Mouse (Mus musculus) liver, embryonic 11.5 days (tissue): ENCODE results near the gene Kpna2. TPM values are rescaled to one million over a fixed set of nuclear protein-coding genes. Genes with fewer than 3 reads are reported as not detected.

ENCODE experiments used
- ATAC-seq: fragments of 200-750 bp; cut with Nextera tagmentation; replicated peaks from 2 replicates; pipeline ENCODE4 v1.8.0; 2017; ENCODE audit warnings: moderate number of reproducible peaks, mild to moderate bottlenecking, moderate TSS enrichment, moderate library complexity; ENCODE audit not compliant: low FRiP score
- DNase-seq: peaks from one replicate; pipeline ENCODE4 v3.0.0-alpha.2; 2017; ENCODE audit warnings: low spot score
- H3K27ac ChIP-seq: fragments of 300-500 bp; sonication (generic); 2 replicates; pipeline ENCODE4 v1.5.1; 2014; ENCODE audit warnings: mild to moderate bottlenecking, low read depth, low read length, control low read depth
- H3K27me3 ChIP-seq: fragments of 300-500 bp; sonication (generic); replicated peaks from 2 replicates; pipeline ENCODE4 v1.6.1; 2014; ENCODE audit warnings: low read length, mixed read lengths; ENCODE audit not compliant: control insufficient read depth, insufficient read depth
- H3K36me3 ChIP-seq: fragments of 300-500 bp; sonication (generic); 2 replicates; pipeline ENCODE4 v1.6.1; 2014; ENCODE audit warnings: mild to moderate bottlenecking, low read length, moderate library complexity, mixed read lengths; ENCODE audit not compliant: control insufficient read depth, insufficient read depth
- H3K4me1 ChIP-seq: fragments of 300-500 bp; sonication (generic); replicated peaks from 2 replicates; pipeline ENCODE4 v1.6.1; 2014; ENCODE audit warnings: low read length, mixed read lengths; ENCODE audit not compliant: control insufficient read depth, insufficient read depth
- H3K4me2 ChIP-seq: fragments of 300-500 bp; sonication (generic); 2 replicates; pipeline ENCODE4 v1.6.1; 2014; ENCODE audit warnings: mild to moderate bottlenecking, control low read depth, moderate library complexity
- H3K4me3 ChIP-seq: fragments of 300-500 bp; sonication (generic); 2 replicates; pipeline ENCODE4 v1.5.1; 2014; ENCODE audit warnings: low read depth, low read length, control low read depth
- H3K9ac ChIP-seq: fragments of 300-500 bp; sonication (generic); 2 replicates; pipeline ENCODE4 v1.6.1; 2014; ENCODE audit warnings: low read depth, low read length, control low read depth
- H3K9me3 ChIP-seq: fragments of 300-500 bp; sonication (generic); 2 replicates; pipeline ENCODE4 v1.6.1; 2016; ENCODE audit warnings: low read length, inconsistent platforms, mixed read lengths; ENCODE audit not compliant: control insufficient read depth
- WGBS: fragments of 180-500 bp; shearing (Covaris S2); extraction: QIAGEN DNeasy Blood & Tissue Kit; methylation state at CpG from one replicate; pipeline ENCODE4 v1.1.7; 2014; 5-methylcytosine and 5-hydroxymethylcytosine counted together
- polyA plus RNA-seq: library from polyadenylated mRNA; unstranded; fragments of >200 nt; fragmentation: Nextera tagmentation; extraction: Ambion mirVana; gene quantifications from 2 replicates; pipeline ENCODE4 v1.2.1, GENCODE M21; 2014

Gene Kpna2
- 448 and 517 TPM in 2 replicates for polyA plus RNA-seq

DNA sequence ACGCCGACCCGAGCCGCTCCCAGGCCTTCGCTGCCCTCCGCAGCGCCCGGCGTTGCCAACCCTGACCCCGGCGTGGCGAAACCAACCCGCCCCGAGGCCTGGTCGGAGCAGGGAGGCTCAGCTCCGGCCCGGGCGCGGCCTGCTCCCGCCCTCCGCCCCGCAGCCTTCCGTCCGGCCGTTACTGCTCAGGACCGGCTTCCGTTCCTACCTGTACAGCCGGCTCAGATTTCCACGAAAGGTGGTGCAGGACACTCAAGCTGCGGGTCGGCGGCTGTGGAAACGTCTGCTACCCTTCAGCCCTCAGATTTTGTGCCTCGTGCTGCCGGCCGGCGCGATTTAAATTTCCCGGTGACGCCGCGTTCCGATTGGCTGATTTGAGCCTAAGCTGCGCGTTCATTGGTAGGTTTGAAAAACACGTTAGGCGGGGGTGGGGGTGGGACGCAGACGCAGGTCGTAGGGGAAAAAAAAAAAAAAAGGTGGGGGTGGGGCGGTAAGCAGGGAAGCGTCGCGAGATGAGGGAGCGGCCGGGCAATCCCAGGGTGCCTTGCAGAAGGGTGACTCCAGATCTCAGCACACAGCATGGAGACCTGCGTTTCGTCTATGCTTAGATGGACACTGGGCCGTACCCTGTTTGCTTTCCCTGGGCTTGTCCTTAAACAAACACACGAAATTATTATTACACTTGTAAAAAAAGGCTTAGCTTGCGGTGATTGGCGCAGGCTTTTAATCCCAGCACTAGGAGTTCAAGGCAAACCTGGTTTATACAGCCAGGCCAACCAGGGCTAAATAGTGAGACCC, at the start of gene Kpna2:
Gene Kpna2, minus strand, starts transcription at position 391 of the 798 bp plus-strand sequence.
- WGBS, result under 1% methylated on average over 62 of the region's 62 CpGs

DNA sequence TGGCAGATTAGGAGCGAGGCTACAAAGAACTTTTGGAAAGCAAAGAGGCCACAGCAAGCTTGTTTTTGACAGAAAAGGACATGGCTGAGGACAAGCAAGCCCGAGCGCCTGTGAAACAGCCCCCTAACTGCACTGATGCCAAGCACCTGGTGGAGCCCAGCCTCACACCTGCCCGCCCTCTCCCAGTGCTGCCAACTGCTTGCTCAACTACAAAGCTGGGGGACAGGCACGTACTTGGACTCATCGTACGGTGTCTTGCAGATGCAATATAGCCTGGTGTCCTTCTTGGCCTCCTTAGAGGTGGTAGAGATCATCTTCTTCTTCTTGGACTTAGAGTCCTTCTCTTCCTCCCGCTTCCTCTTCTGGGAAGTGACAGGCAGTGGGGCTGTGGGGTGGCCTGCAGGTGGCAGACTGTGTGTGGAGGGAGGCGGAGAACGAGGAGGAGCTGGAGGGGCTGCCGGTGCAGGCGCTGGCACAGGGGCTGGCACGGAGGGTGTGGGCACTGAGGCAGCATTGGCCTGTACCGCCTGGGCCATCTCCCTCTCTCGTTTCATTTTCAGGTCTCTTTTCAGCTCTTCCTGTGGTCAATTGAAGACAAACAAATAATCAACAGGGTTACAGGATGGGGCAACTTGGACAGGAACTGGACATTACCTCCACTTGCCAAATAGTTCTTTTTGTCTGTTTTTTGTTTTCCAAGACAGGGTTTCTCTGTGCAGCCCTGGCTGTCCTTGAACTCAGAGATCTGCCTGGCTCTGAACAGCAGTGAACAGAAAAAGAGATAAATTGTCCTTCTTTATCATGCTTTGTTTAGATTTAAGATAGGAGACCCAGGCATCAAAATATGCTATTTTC, 47.7 kb upstream of the Kpna2 start:
- Histone ChIP-seq H3K36me3 (peaks cover 28% of the 10 kb centered on the region), H3K27me3 (no peaks in the 10 kb centered on the region), H3K4me1 (peaks cover 5% of the 10 kb centered on the region), H3K4me2 (no peak overlapping the region), H3K9me3 (no peaks in the 10 kb centered on the region), H3K4me3 (no peak overlapping the region), H3K9ac (no peak overlapping the region), H3K27ac (no peak overlapping the region)
- 90% methylated on average over 15 of the region's 15 CpGs for whole genome bisulfite sequencing
- ATAC-seq, result no peak
- DNase-seq, result no peak

More for the DNA sequence above, at the start of gene Kpna2:
- Histone ChIP-seq H3K4me3 (peak within 1 kb of the TSS; percentile 92), H3K27me3 (no peaks in the 10 kb centered on the region), H3K9ac (peak within 1 kb of the TSS; percentile 99), H3K27ac (peak within 1 kb of the TSS; percentile 88), H3K4me1 (peaks cover 18% of the 10 kb centered on the region), H3K9me3 (no peaks in the 10 kb centered on the region), H3K4me2 (peak within 1 kb of the TSS; percentile 68), H3K36me3 (peaks cover 19% of the 10 kb centered on the region)
- ATAC-seq, result peak; percentile 88
- DNase-seq, result peak; percentile 92

DNA sequence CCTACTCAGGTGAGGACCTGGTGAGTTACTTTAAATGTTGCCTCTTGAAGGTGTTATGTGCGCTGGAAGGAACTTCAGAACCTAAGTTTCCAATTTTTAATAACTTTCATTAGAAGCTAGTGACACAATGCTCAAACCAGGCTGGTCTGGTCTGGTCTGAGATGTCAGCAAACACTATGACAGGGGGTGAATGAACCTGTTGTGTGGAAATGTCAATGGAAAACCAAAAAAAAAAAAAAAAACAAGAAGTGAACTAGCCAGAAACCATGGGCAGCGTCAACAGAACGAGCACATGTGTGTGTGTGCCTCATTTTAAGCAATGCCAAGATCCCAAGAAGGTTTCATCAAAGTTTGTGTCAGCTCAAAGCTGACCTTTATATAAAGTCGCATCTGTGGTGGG, 46.2 kb upstream of the Kpna2 start:
- no peak for ATAC-seq

DNA sequence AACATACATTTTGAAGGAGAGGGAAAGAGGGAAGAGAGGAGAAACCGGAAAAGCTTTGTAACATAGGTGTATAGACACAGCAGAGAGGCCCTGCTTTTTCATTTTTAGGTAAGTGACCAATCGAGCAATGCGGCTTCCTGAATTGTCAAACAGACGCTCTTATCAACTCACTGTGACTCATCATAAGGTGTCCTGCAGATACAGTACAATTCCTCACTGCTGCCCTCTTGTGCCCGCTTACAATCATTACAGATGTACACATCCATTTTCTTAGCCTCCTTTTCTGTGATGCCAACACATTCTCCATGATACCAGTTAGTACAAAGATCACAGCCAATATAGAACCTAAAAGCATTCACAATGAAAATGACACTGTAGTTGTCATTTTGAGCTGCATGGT, 45.0 kb upstream of the Kpna2 start:
- H3K36me3 ChIP-seq, result peaks cover 35% of the 10 kb centered on the region
- WGBS, result 27% methylated on average over 5 of the region's 5 CpGs
- H3K27me3 ChIP-seq, result no peaks in the 10 kb centered on the region
- ATAC-seq (peak; percentile 82), DNase-seq (no peak)
- peak overlapping the region; percentile 8 for H3K4me2 ChIP-seq
- no peak overlapping the region for H3K4me3 ChIP-seq
- peak overlapping the region; percentile 49; the same call in 1 of the 2 replicates for H3K27ac ChIP-seq
- no peak overlapping the region for H3K9ac ChIP-seq
- no peaks in the 10 kb centered on the region for H3K9me3 ChIP-seq
- peaks cover 5% of the 10 kb centered on the region for H3K4me1 ChIP-seq

More for the DNA sequence above, 46.2 kb upstream of the Kpna2 start:
- peaks cover 5% of the 10 kb centered on the region for H3K4me1 ChIP-seq
- no peaks in the 10 kb centered on the region for H3K9me3 ChIP-seq
- H3K27me3 ChIP-seq, result no peaks in the 10 kb centered on the region
- H3K9ac ChIP-seq, result no peak overlapping the region
- peaks cover 35% of the 10 kb centered on the region for H3K36me3 ChIP-seq
- H3K27ac ChIP-seq, result no peak overlapping the region
- no peak overlapping the region for H3K4me2 ChIP-seq
- no peak for DNase-seq
- 88% methylated on average over 4 of the region's 4 CpGs for WGBS
- no peak overlapping the region for H3K4me3 ChIP-seq

DNA sequence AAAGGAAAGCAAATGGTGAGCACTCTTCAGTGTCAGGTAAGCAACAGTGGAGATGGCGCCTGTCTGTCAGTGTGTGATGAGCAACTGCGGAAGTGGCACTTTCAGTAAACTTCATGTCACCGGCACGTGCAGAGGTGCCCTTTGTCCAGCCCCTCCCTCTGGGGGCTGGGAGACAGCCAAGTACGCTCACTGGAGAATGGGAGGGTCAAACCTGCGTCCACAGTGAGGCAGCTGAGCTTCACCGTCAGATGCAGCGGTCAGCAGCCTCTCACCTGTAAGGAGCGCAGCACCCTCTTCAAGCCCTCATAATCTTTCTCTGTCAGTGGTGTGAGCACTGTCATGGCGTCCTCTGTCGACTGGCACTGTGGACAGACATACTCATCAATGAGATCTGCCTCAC, 44.0 kb upstream of the Kpna2 start:
- no peak overlapping the region for H3K27ac ChIP-seq
- H3K27me3 ChIP-seq, result no peaks in the 10 kb centered on the region
- no peak for DNase-seq
- H3K36me3 ChIP-seq, result peaks cover 35% of the 10 kb centered on the region
- WGBS, result 89% methylated on average over 11 of the region's 11 CpGs
- peaks cover 5% of the 10 kb centered on the region for H3K4me1 ChIP-seq
- no peak overlapping the region for H3K9ac ChIP-seq
- H3K4me2 ChIP-seq, result no peak overlapping the region
- no peak overlapping the region for H3K4me3 ChIP-seq
- no peak for ATAC-seq
- no peaks in the 10 kb centered on the region for H3K9me3 ChIP-seq

DNA sequence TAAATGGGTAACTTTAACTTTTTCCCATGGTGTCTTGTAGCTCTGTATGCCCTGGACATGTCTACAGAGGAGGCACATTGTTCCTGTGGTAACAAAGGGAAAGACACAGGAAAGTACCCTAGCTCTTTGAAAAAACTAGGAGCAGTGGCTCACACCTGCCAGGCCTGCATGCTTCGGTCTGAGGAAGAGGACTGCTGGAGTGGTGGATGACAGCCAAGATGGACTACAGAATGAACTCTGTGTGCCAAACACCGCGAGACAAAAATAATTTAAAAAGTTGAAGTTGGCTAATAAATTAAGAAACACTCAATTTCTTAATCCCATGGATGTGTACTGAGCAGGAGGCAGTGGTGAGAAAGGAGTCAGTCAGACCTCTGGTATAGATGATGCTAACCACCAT, 42.1 kb upstream of the Kpna2 start:
- WGBS, result 98% methylated on average over 3 of the region's 3 CpGs
- H3K27ac ChIP-seq, result no peak overlapping the region
- H3K4me3 ChIP-seq, result no peak overlapping the region
- no peaks in the 10 kb centered on the region for H3K9me3 ChIP-seq
- peaks cover 27% of the 10 kb centered on the region for H3K36me3 ChIP-seq
- ATAC-seq (no peak), DNase-seq (no peak)
- no peaks in the 10 kb centered on the region for H3K27me3 ChIP-seq
- H3K4me2 ChIP-seq, result no peak overlapping the region
- H3K9ac ChIP-seq, result no peak overlapping the region
- H3K4me1 ChIP-seq, result peaks cover 5% of the 10 kb centered on the region

DNA sequence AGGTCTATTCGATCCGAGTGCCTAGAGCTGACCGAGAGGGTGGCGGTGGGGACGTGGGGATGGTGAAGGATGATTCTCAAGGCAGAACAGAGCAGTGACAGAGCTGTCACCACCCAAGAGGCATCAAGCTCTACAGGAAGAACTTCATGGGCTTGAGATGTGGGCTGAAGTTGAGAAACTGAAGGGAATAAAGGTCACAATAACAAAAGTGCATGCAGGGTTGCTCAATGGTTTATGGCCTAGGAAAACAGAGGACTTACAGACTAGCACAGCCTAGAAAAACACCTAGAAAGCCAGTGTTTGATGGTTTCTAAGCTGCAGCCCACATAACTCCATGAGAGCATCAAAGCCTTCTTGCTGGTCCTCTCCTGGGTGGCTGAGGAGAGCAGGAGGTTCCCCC, 40.1 kb upstream of the Kpna2 start:
- H3K9ac ChIP-seq, result no peak overlapping the region
- H3K36me3 ChIP-seq, result peaks cover 24% of the 10 kb centered on the region
- no peaks in the 10 kb centered on the region for H3K9me3 ChIP-seq
- H3K27ac ChIP-seq, result no peak overlapping the region
- H3K4me2 ChIP-seq, result no peak overlapping the region
- no peaks in the 10 kb centered on the region for H3K27me3 ChIP-seq
- 93% methylated on average over 5 of the region's 5 CpGs for WGBS
- H3K4me1 ChIP-seq, result peaks cover 5% of the 10 kb centered on the region
- no peak for DNase-seq
- ATAC-seq, result no peak
- H3K4me3 ChIP-seq, result no peak overlapping the region

DNA sequence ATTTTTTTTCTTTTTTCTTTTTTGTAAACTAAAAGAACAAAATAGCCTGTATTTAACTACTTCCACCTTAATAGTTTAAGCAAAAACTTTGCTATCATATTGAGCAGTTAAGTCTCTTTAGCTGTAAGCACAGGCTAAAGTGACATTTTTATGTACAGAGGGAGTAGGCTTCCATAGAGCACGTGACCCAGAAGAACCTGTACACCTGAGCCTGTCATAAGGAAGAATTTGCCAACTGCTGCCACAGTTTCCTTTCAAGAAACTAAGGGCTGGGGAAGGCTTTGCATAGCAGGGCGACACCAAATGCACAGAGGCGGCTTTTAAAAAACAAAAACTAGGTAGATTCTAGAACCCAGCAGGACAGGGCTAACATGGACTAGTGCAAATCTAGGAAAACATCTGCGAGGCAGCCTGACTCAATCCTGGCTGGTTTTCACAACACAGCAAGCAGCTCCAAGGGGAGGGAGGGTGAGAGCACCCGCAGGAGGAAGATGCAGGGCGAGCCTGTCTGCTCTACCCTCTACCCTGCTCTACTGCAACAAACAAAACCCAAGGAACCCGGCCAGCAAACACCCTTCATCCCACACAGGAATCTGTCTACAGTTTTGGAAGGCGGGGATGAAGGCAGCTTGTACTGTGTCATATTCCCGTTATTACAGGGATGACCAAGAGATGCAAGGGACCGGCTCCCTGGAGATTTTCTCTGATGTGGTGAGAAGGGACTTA, 34.9 kb upstream of the Kpna2 start:
- WGBS, result 84% methylated on average over 10 of the region's 10 CpGs
- Histone ChIP-seq H3K4me3 (no peak overlapping the region), H3K4me1 (no peaks in the 10 kb centered on the region), H3K27me3 (no peaks in the 10 kb centered on the region), H3K9me3 (no peaks in the 10 kb centered on the region), H3K27ac (no peak overlapping the region), H3K36me3 (peaks cover 3% of the 10 kb centered on the region; the same call in 1 of the 2 replicates), H3K4me2 (no peak overlapping the region), H3K9ac (no peak overlapping the region)
- DNase-seq (no peak), ATAC-seq (no peak)
